Mouse (Mus musculus): ENCODE measurements at regions not wholly inside any gene's neighbourhood (a gene's known extent, or its start where the extent isn't known, plus 50 kb on each side); places are given as distances from the start of the nearest gene placed in this dataset.
"Not testable (repeated sequence)": the region's sequence is repeated elsewhere in the genome, so short reads cannot be mapped to it uniquely, and the experiment has no call there.

- DNase-seq (ENCODE audit: low spot score) = not testable (repeated sequence)
Observed at GRCm38 (mm10) chr17:13550896-13551267, 196.5 kb downstream of the Tcp10c start.

GRCm38 (mm10) chr17:13551693-13552404 lies 197.5 kb downstream of the Tcp10c start:
- not testable (repeated sequence) for DNase-seq (ENCODE audit: low spot score)

GRCm38 (mm10) chr17:13552840-13553239 lies 198.5 kb downstream of the Tcp10c start:
- not testable (repeated sequence) for DNase-seq (ENCODE audit: low spot score)

- DNase-seq (ENCODE audit: low spot score) = not testable (repeated sequence)
Observed at GRCm38 (mm10) chr17:13555311-13556059, 201.1 kb downstream of the Tcp10c start.

- not testable (repeated sequence) for DNase-seq (ENCODE audit: low spot score)
Observed at GRCm38 (mm10) chr17:13556060-13556660, 201.8 kb downstream of the Tcp10c start.

- no peak for DNase-seq (ENCODE audit: low spot score)
Observed at GRCm38 (mm10) chr17:13558863-13559262, 201.5 kb upstream of the Afdn start.

- DNase-seq (ENCODE audit: low spot score) = no peak
Observed at GRCm38 (mm10) chr17:13561342-13561741, 199.0 kb upstream of the Afdn start.

GRCm38 (mm10) chr17:13562974-13563373 lies 197.4 kb upstream of the Afdn start:
- DNase-seq (ENCODE audit: low spot score) = no peak

- DNase-seq (ENCODE audit: low spot score) = no peak
Observed at GRCm38 (mm10) chr17:13564800-13565199, 195.5 kb upstream of the Afdn start.

- DNase-seq (ENCODE audit: low spot score) = no peak
Observed at GRCm38 (mm10) chr17:13566680-13567079, 193.7 kb upstream of the Afdn start.

GRCm38 (mm10) chr17:13567183-13567582 lies 193.2 kb upstream of the Afdn start:
- no peak for DNase-seq (ENCODE audit: low spot score)

GRCm38 (mm10) chr17:13570796-13571195 lies 189.5 kb upstream of the Afdn start:
- no peak for DNase-seq (ENCODE audit: low spot score)

GRCm38 (mm10) chr17:13572204-13572833 lies 188.0 kb upstream of the Afdn start:
- no peak for DNase-seq (ENCODE audit: low spot score)

GRCm38 (mm10) chr17:13573036-13573435 lies 187.3 kb upstream of the Afdn start:
- DNase-seq (ENCODE audit: low spot score) = no peak

GRCm38 (mm10) chr17:13574122-13574521 lies 186.2 kb upstream of the Afdn start:
- no peak for DNase-seq (ENCODE audit: low spot score)

- no peak for DNase-seq (ENCODE audit: low spot score)
Observed at GRCm38 (mm10) chr17:13574682-13575444, 185.5 kb upstream of the Afdn start.

GRCm38 (mm10) chr17:13577798-13578197 lies 182.5 kb upstream of the Afdn start:
- DNase-seq (ENCODE audit: low spot score) = no peak

- no peak for DNase-seq (ENCODE audit: low spot score)
Observed at GRCm38 (mm10) chr17:13581214-13581920, 179.0 kb upstream of the Afdn start.

- no peak for DNase-seq (ENCODE audit: low spot score)
Observed at GRCm38 (mm10) chr17:13581995-13582588, 178.2 kb upstream of the Afdn start.

- no peak for DNase-seq (ENCODE audit: low spot score)
Observed at GRCm38 (mm10) chr17:13583475-13584233, 176.7 kb upstream of the Afdn start.

Measured in MN1 (cell line).